Mouse (Mus musculus): ENCODE data around the gene Abce1. TPM values are rescaled to one million over a fixed set of nuclear protein-coding genes. Genes with fewer than 3 reads are reported as not detected.

Gene Abce1
- polyA plus RNA-seq (2014; fragmentation: Illumina TruSeq; extraction: RNeasy Lipid Tissue Mini Kit (QIAGEN cat#74804)), result 322 TPM

DNA sequence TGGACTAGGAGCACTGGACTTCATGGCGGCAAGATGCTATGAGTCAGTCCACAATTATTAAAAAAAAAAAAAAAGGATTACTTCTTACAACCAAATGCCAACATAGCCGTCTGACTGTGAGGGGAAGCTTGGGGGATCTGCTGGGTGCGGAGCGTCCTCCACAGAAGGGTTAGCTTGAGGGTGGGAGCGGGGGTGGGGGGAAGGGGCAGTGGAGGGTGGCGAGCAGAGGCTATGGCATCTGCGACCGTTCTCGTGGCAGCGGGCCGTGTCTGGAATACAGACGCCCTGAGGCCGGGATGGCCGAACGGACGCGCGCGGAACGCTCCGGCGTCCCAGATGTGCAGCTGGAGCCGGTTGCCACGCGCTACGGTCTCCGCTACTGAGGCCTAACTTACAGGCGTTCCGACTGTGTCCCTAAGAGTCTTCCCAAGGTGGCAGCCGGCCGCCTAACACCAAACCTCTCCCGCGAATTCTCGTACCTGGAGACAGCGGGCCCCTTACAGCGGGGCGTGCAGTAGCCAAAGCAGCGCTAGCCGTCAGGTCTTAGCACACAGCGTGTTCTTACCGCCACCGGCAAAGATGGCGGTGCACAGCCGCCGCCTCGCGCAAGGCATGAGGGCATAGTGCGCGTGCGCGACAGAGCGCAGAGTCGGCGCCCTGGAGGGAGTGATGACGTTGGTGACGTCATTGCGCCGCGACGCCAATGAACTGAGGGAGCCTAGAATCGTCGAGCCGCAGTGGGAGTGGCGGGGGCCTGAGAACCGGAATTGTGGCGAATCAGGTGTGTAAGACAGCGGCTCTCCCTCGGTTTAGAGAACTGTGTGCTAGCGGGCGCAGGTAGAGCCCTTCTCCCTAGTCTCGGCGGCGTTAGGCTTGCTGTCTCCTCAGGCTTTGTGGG is at the start of gene Abce1, which contains the start of gene Anapc10:
TSS of gene Abce1 (minus strand) at position 677 of the 898 bp plus-strand sequence.
TSS of gene Anapc10 (plus strand) at position 757 of the 898 bp plus-strand sequence.

DNA sequence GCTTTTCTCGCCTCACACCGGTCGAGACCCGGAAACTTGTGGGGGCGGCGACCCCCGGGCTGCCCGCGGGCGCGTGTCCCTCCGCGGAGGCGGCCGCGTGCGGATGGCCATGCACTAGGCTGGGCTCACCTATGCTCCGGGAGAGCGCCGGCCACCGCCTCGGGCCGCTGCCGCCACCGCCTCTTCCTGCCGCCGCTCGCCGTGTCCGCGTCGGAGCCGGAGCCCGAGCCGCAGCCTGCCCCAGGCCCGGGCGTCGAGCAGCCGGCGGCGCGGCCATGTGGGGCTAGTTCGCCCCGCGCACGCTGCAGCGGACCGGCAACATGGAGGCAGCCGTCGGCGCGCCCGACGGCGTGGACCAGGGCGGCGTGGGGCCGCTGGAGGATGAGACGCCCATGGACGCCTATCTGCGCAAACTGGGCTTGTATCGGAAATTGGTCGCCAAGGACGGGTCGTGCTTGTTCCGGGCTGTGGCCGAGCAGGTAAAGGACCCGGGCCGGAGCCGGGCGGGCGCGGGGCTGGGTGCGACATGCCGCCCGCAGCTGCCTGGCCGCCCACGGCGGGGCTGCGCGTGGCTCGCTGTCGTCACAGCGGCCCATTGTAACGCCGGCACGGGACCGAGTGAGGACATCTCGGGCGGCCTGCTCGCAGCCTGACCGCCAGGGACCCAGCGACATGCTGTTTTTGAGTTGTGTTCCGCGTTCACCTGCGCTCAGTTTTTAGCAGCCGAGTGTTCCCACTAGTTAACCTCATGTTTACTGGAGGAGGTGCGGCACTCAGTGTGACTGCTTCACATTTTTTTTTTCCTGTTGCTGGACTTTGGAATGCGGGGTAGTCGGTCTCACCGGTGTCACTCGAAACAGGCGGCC is 71.7 kb downstream of the Abce1 start, which contains the start of gene Otud4:
TSS of gene Otud4 (plus strand) at position 33 of the 866 bp plus-strand sequence.

Other genes with a start within 250 kb of the Abce1 start
- gene Otud4, start 72.1 kb downstream of the Abce1 start, polyA plus RNA-seq (2014; fragmentation: Illumina TruSeq; extraction: RNeasy Lipid Tissue Mini Kit (QIAGEN cat#74804)), result 130 TPM
- 77.4 TPM for gene Anapc10, start 80 bp upstream of the Abce1 start, polyA plus RNA-seq (2014; fragmentation: Illumina TruSeq; extraction: RNeasy Lipid Tissue Mini Kit (QIAGEN cat#74804))

All from ovary, adult 10 weeks (tissue).